Mouse (Mus musculus): ENCODE results near the gene Mss51.

GRCm38 (mm10) chr14:20478801-20479200 lies 17.9 kb downstream of the Mss51 start:
- TF ChIP-seq MYOG (IDR thresholded peaks at IDR 0.05; ENCODE audit: control insufficient read depth, extremely low read depth, insufficient read length) (no peak), MAX (IDR thresholded peaks at IDR 0.05) (no peak), CTCF (IDR thresholded peaks at IDR 0.05; ENCODE audit: control insufficient read depth, insufficient read depth, insufficient read length) (no peak), MYOD1 (IDR thresholded peaks at IDR 0.05; ENCODE audit: control insufficient read depth, insufficient read length, low read depth) (no peak), CEBPB (IDR thresholded peaks at IDR 0.05; ENCODE audit: low read depth) (no peak), USF1 (IDR thresholded peaks at IDR 0.05; ENCODE audit: low read depth) (no peak)

Data from C2C12 (cell line).